ENCODE assay signal across 9 mouse cellular contexts in genomic region chr10:86704589-86705191, GRCm38 (mm10). TPM values are rescaled to one million over a fixed set of nuclear protein-coding genes. Genes with fewer than 3 reads are reported as not detected.
DNase-seq lines count a peak whose midpoint lies in the region; ATAC-seq and TF ChIP-seq lines count a peak whose summit lies in the region.
"Had no signal": no experiment of that assay in that cellular context is flagged by ENCODE, and none has a peak within 500 bp of the region (broad histone marks: within the 10 kb centered on the region; RNA-seq: fewer than 3 reads in every experiment).

No protein-coding gene starts in this region.

- peak overlapping the region; percentile 98 for H3K9ac ChIP-seq in intestine, embryonic 14.5 days (ENCODE audit: low read length)
- H3K9ac ChIP-seq in neural tube, embryonic 11.5 days (ENCODE audit: low read length), result peak overlapping the region; percentile 92

- H3K27ac ChIP-seq in gastrocnemius, adult 2 months, result peak overlapping the region; percentile 97
- H3K27ac ChIP-seq in intestine, embryonic 14.5 days (ENCODE audit: low read depth), result peak overlapping the region; percentile 96
- H3K27ac ChIP-seq in neural tube, embryonic 11.5 days (ENCODE audit: low read depth, low read length), result peak overlapping the region; percentile 88

- 0% methylated on average over 33 of the region's 33 CpGs for WGBS in intestine, embryonic 14.5 days
- 0% methylated on average over 33 of the region's 33 CpGs for WGBS in lung, adult 2 months
- under 1% methylated on average over 33 of the region's 33 CpGs for WGBS in neural tube, embryonic 11.5 days

- peak overlapping the region; percentile 84 for H3K4me3 ChIP-seq in gastrocnemius, adult 2 months
- peak overlapping the region; percentile 98 for H3K4me3 ChIP-seq in intestine, embryonic 14.5 days (ENCODE audit: low read depth, low read length)
- H3K4me3 ChIP-seq in lung, adult 2 months (replicated peaks; ENCODE audit: extremely low read depth, low read depth, low read length), result peak overlapping the region; percentile 97
- peak overlapping the region; percentile 91 for H3K4me3 ChIP-seq in neural tube, embryonic 11.5 days (ENCODE audit: low read depth, low read length)

- TF ChIP-seq POLR2A in lung, adult 2 months (IDR thresholded peaks at IDR 0.05; ENCODE audit: borderline replicate concordance, extremely low read depth, low read depth, low read length), result no peak

- H3K36me3 ChIP-seq in intestine, embryonic 14.5 days (ENCODE audit: control insufficient read depth, insufficient read depth, low read length), result peaks cover 44% of the 10 kb centered on the region
- peaks cover 10% of the 10 kb centered on the region for H3K36me3 ChIP-seq in neural tube, embryonic 11.5 days (ENCODE audit: control insufficient read depth, insufficient read depth, low read length)

- H3K27me3 ChIP-seq in intestine, embryonic 14.5 days (replicated peaks; ENCODE audit: control insufficient read depth, insufficient read depth, low read length), result no peaks in the 10 kb centered on the region
- no peaks in the 10 kb centered on the region for H3K27me3 ChIP-seq in neural tube, embryonic 11.5 days (ENCODE audit: control insufficient read depth, insufficient read depth, low read length)

- DNase-seq in urinary bladder, postnatal 14 days (ENCODE audit: low spot score), result peak; percentile 15
- DNase-seq in urinary bladder, postnatal 4 days (ENCODE audit: low spot score in 2 of 2), result no peak
- DNase-seq in brain, adult 2 months (ENCODE audit: low read depth, low spot score), result peak; percentile 34
- DNase-seq in gastrocnemius, adult 2 months, result peak; percentile 56
- peak; percentile 73 for DNase-seq in intestine, embryonic 14.5 days (ENCODE audit: low spot score)
- DNase-seq in lung, adult 2 months, result peak; percentile 41
- peak; percentile 43 for DNase-seq in neural tube, embryonic 11.5 days (ENCODE audit: low spot score)

- H3K4me2 ChIP-seq in intestine, embryonic 14.5 days (ENCODE audit: low read length), result peak overlapping the region; percentile 70
- H3K4me2 ChIP-seq in neural tube, embryonic 11.5 days (ENCODE audit: low read depth), result peak overlapping the region; percentile 67

- ATAC-seq in intestine, embryonic 14.5 days (replicated peaks; ENCODE audit: low FRiP score, low TSS enrichment, low read depth), result peak; percentile 3; the same call in 1 of the 2 replicates
- ATAC-seq in neural tube, embryonic 11.5 days (ENCODE audit: insufficient read depth, low FRiP score, low TSS enrichment), result no peak; the same call in 1 of the 2 replicates
- no peak for ATAC-seq in inflammation-experienced regulatory T-cells, adult 6 months

- intact Hi-C loops in gastrocnemius, adult 2 months (cut with DNase I), result loop anchor here (5.0 to 10.0 kb wide), 2 partner anchors 73 to 130 kb away; partner anchors contain the start of gene Nt5dc3

- TF ChIP-seq CTCF in gastrocnemius, adult 2 months (IDR thresholded peaks at IDR 0.05), result no peak
- TF ChIP-seq CTCF in lung, adult 2 months (IDR thresholded peaks at IDR 0.05; ENCODE audit: insufficient read depth, low read length), result no peak

- no peaks in the 10 kb centered on the region for H3K9me3 ChIP-seq in intestine, embryonic 14.5 days (ENCODE audit: control insufficient read depth, low read length)
- H3K9me3 ChIP-seq in neural tube, embryonic 11.5 days (ENCODE audit: control insufficient read depth, low read length), result no peaks in the 10 kb centered on the region

- H3K4me1 ChIP-seq in intestine, embryonic 14.5 days (replicated peaks; ENCODE audit: control insufficient read depth, insufficient read depth, low read length), result peaks cover 38% of the 10 kb centered on the region
- H3K4me1 ChIP-seq in lung, adult 2 months (ENCODE audit: control insufficient read depth, insufficient read depth, low read length), result peaks cover 20% of the 10 kb centered on the region
- peaks cover 28% of the 10 kb centered on the region for H3K4me1 ChIP-seq in neural tube, embryonic 11.5 days (ENCODE audit: control insufficient read depth, insufficient read depth, low read length)

RNA-seq across cellular contexts. Expression of gene Hsp90b1, which starts 0.6 kb away (rescaled TPM):
- total RNA-seq in gastrocnemius, adult 2 months (2021), result 100 to 1,000 TPM; 108 to 149 TPM
- 459 and 488 TPM in 2 replicates for polyA plus RNA-seq in intestine, embryonic 14.5 days (2014; fragmentation: Nextera tagmentation; extraction: Ambion mirVana)
- 39.1 and 81.4 TPM in 2 replicates for polyA plus RNA-seq in lung, adult 2 months (2012; rRNA removed)
- polyA plus RNA-seq in neural tube, embryonic 11.5 days (2014; fragmentation: Nextera tagmentation; extraction: Ambion mirVana), result 487 and 513 TPM in 2 replicates
- polyA plus RNA-seq in inflammation-experienced regulatory T-cells, adult 6 months (2017; shearing (Covaris generic)), result 100 to 1,000 TPM; 171 to 400 (median 186) TPM

RNA-seq across cellular contexts. Expression of gene Ttc41, which starts 0.9 kb away (rescaled TPM):
- 1 to 10 TPM; 2.3 to 2.5 TPM for total RNA-seq in gastrocnemius, adult 2 months (2021)
- polyA plus RNA-seq in intestine, embryonic 14.5 days (2014; fragmentation: Nextera tagmentation; extraction: Ambion mirVana), result 3.5 and 3.7 TPM in 2 replicates
- 0.80 and 1.4 TPM in 2 replicates for polyA plus RNA-seq in lung, adult 2 months (2012; rRNA removed)
- 2.3 and 3.1 TPM in 2 replicates for polyA plus RNA-seq in neural tube, embryonic 11.5 days (2014; fragmentation: Nextera tagmentation; extraction: Ambion mirVana)
- polyA plus RNA-seq in inflammation-experienced regulatory T-cells, adult 6 months (2017; shearing (Covaris generic)), result 1 to 10 TPM in 1 of 3 experiments, under 1 TPM in 2; 0.39 to 1.7 (median 0.59) TPM

RNA-seq across cellular contexts. Expression of gene Gm49358, which starts 59.1 kb away (rescaled TPM):
- total RNA-seq in gastrocnemius, adult 2 months (2021), result 10 to 100 TPM; 16.7 to 32.1 TPM
- not detected in 2 replicates for polyA plus RNA-seq in intestine, embryonic 14.5 days (2014; fragmentation: Nextera tagmentation; extraction: Ambion mirVana)
- polyA plus RNA-seq in lung, adult 2 months (2012; rRNA removed), result not detected in 2 replicates
- polyA plus RNA-seq in neural tube, embryonic 11.5 days (2014; fragmentation: Nextera tagmentation; extraction: Ambion mirVana), result not detected in 2 replicates
- not detected for polyA plus RNA-seq in inflammation-experienced regulatory T-cells, adult 6 months (2017; shearing (Covaris generic))
- total RNA-seq: hematopoietic stem cell, adult 5-6 weeks had no signal

Comparison
In these comparisons a context has a peak if more than half of its experiments do, and no peak if none do; other contexts are left out.
1. DNase-seq: peak in urinary bladder, postnatal 14 days (single experiment), brain, adult 2 months (single experiment), gastrocnemius, adult 2 months (single experiment), intestine, embryonic 14.5 days (single experiment), lung, adult 2 months (single experiment) and neural tube, embryonic 11.5 days (single experiment); none in urinary bladder, postnatal 4 days (0 of 2).
2. Peak in every context shown above with its lines, with median percentiles within 50 percentile points of each other: H3K27ac ChIP-seq and H3K4me3 ChIP-seq.